Mouse (Mus musculus): ENCODE data around the gene Ralbp1. TPM values are rescaled to one million over a fixed set of nuclear protein-coding genes. Genes with fewer than 3 reads are reported as not detected.

Ralbp1 gene
- polyA plus RNA-seq, 1 experiment from 2014 or later, result 47.6 TPM

- peaks cover 4% of the 10 kb centered on the region for H3K36me3 ChIP-seq (ENCODE audit: control insufficient read depth, insufficient read depth, low read length)
- ATAC-seq (ENCODE audit: low FRiP score) (no peak), DNase-seq (ENCODE audit: low spot score) (no peak)
- no peaks in the 10 kb centered on the region for H3K4me1 ChIP-seq (replicated peaks; ENCODE audit: control insufficient read depth, insufficient read depth, low read length)
- H3K9ac ChIP-seq (ENCODE audit: low read depth, low read length), result no peak overlapping the region
- no peak overlapping the region for H3K4me2 ChIP-seq (replicated peaks; ENCODE audit: low read depth, low read length)
- 90% methylated on average over 5 of the region's 5 CpGs for WGBS
- no peaks in the 10 kb centered on the region for H3K9me3 ChIP-seq (ENCODE audit: control insufficient read depth, low read length)
- no peak overlapping the region for H3K4me3 ChIP-seq (ENCODE audit: low read depth, low read length)
- no peaks in the 10 kb centered on the region for H3K27me3 ChIP-seq (ENCODE audit: control insufficient read depth, insufficient read depth, low read length)
- H3K27ac ChIP-seq (ENCODE audit: low read depth, low read length), result no peak overlapping the region
Measured at GRCm38 (mm10) chr17:65867996-65868395, 17.6 kb downstream of the Ralbp1 start.

GRCm38 (mm10) chr17:65866201-65866600 is 19.4 kb downstream of the Ralbp1 start:
- 90% methylated on average over 3 of the region's 3 CpGs for WGBS
- no peak overlapping the region for H3K4me2 ChIP-seq (replicated peaks; ENCODE audit: low read depth, low read length)

GRCm38 (mm10) chr17:65865265-65865664 is 20.3 kb downstream of the Ralbp1 start:
- no peaks in the 10 kb centered on the region for H3K27me3 ChIP-seq (ENCODE audit: control insufficient read depth, insufficient read depth, low read length)
- no peaks in the 10 kb centered on the region for H3K9me3 ChIP-seq (ENCODE audit: control insufficient read depth, low read length)
- H3K4me2 ChIP-seq (replicated peaks; ENCODE audit: low read depth, low read length), result no peak overlapping the region
- no peak overlapping the region for H3K9ac ChIP-seq (ENCODE audit: low read depth, low read length)
- no peak overlapping the region for H3K4me3 ChIP-seq (ENCODE audit: low read depth, low read length)
- H3K36me3 ChIP-seq (ENCODE audit: control insufficient read depth, insufficient read depth, low read length), result peaks cover 4% of the 10 kb centered on the region
- no peaks in the 10 kb centered on the region for H3K4me1 ChIP-seq (replicated peaks; ENCODE audit: control insufficient read depth, insufficient read depth, low read length)
- no peak for ATAC-seq (ENCODE audit: low FRiP score)
- DNase-seq (ENCODE audit: low spot score), result no peak
- H3K27ac ChIP-seq (ENCODE audit: low read depth, low read length), result no peak overlapping the region

More at GRCm38 (mm10) chr17:65866201-65866600, 19.4 kb downstream of the Ralbp1 start:
- peaks cover 4% of the 10 kb centered on the region for H3K36me3 ChIP-seq (ENCODE audit: control insufficient read depth, insufficient read depth, low read length)
- no peaks in the 10 kb centered on the region for H3K9me3 ChIP-seq (ENCODE audit: control insufficient read depth, low read length)
- no peak overlapping the region for H3K27ac ChIP-seq (ENCODE audit: low read depth, low read length)
- no peaks in the 10 kb centered on the region for H3K27me3 ChIP-seq (ENCODE audit: control insufficient read depth, insufficient read depth, low read length)
- H3K9ac ChIP-seq (ENCODE audit: low read depth, low read length), result no peak overlapping the region
- no peak overlapping the region for H3K4me3 ChIP-seq (ENCODE audit: low read depth, low read length)
- ATAC-seq (ENCODE audit: low FRiP score), result no peak
- DNase-seq (ENCODE audit: low spot score), result no peak
- H3K4me1 ChIP-seq (replicated peaks; ENCODE audit: control insufficient read depth, insufficient read depth, low read length), result no peaks in the 10 kb centered on the region

GRCm38 (mm10) chr17:65864742-65865141 is 20.9 kb downstream of the Ralbp1 start:
- ATAC-seq (ENCODE audit: low FRiP score) (0 out of 2 replicates have a peak, but pooled peaks have one; percentile 22), DNase-seq (ENCODE audit: low spot score) (peak; percentile 69)
- H3K4me2 ChIP-seq (replicated peaks; ENCODE audit: low read depth, low read length), result no peak overlapping the region
- no peak overlapping the region for H3K9ac ChIP-seq (ENCODE audit: low read depth, low read length)
- WGBS, result 43% methylated on average over 4 of the region's 4 CpGs
- H3K36me3 ChIP-seq (ENCODE audit: control insufficient read depth, insufficient read depth, low read length), result peaks cover 4% of the 10 kb centered on the region
- no peaks in the 10 kb centered on the region for H3K27me3 ChIP-seq (ENCODE audit: control insufficient read depth, insufficient read depth, low read length)
- H3K4me1 ChIP-seq (replicated peaks; ENCODE audit: control insufficient read depth, insufficient read depth, low read length), result no peaks in the 10 kb centered on the region
- no peak overlapping the region for H3K27ac ChIP-seq (ENCODE audit: low read depth, low read length)
- no peaks in the 10 kb centered on the region for H3K9me3 ChIP-seq (ENCODE audit: control insufficient read depth, low read length)
- H3K4me3 ChIP-seq (ENCODE audit: low read depth, low read length), result no peak overlapping the region

- Histone ChIP-seq H3K4me3 (ENCODE audit: low read depth, low read length) (no peak overlapping the region), H3K9ac (ENCODE audit: low read depth, low read length) (no peak overlapping the region), H3K27ac (ENCODE audit: low read depth, low read length) (no peak overlapping the region), H3K4me2 (replicated peaks; ENCODE audit: low read depth, low read length) (no peak overlapping the region), H3K36me3 (ENCODE audit: control insufficient read depth, insufficient read depth, low read length) (peaks cover 4% of the 10 kb centered on the region), H3K4me1 (replicated peaks; ENCODE audit: control insufficient read depth, insufficient read depth, low read length) (no peaks in the 10 kb centered on the region), H3K9me3 (ENCODE audit: control insufficient read depth, low read length) (no peaks in the 10 kb centered on the region), H3K27me3 (ENCODE audit: control insufficient read depth, insufficient read depth, low read length) (no peaks in the 10 kb centered on the region)
- no peak for ATAC-seq (ENCODE audit: low FRiP score)
- no peak for DNase-seq (ENCODE audit: low spot score)
- 93% methylated on average over 12 of the region's 12 CpGs for WGBS
Measured at GRCm38 (mm10) chr17:65863830-65864229, 21.8 kb downstream of the Ralbp1 start.

GRCm38 (mm10) chr17:65862579-65862978 is 23.0 kb downstream of the Ralbp1 start:
- no peak for ATAC-seq (ENCODE audit: low FRiP score)
- Histone ChIP-seq H3K27ac (ENCODE audit: low read depth, low read length) (no peak overlapping the region), H3K4me2 (replicated peaks; ENCODE audit: low read depth, low read length) (no peak overlapping the region), H3K4me3 (ENCODE audit: low read depth, low read length) (no peak overlapping the region), H3K27me3 (ENCODE audit: control insufficient read depth, insufficient read depth, low read length) (no peaks in the 10 kb centered on the region), H3K4me1 (replicated peaks; ENCODE audit: control insufficient read depth, insufficient read depth, low read length) (no peaks in the 10 kb centered on the region), H3K36me3 (ENCODE audit: control insufficient read depth, insufficient read depth, low read length) (peaks cover 4% of the 10 kb centered on the region), H3K9ac (ENCODE audit: low read depth, low read length) (no peak overlapping the region), H3K9me3 (ENCODE audit: control insufficient read depth, low read length) (no peaks in the 10 kb centered on the region)
- DNase-seq (ENCODE audit: low spot score), result peak; percentile 64
- WGBS, result 55% methylated on average over 4 of the region's 4 CpGs

- no peak overlapping the region for H3K4me3 ChIP-seq (ENCODE audit: low read depth, low read length)
- H3K27me3 ChIP-seq (ENCODE audit: control insufficient read depth, insufficient read depth, low read length), result no peaks in the 10 kb centered on the region
- no peaks in the 10 kb centered on the region for H3K9me3 ChIP-seq (ENCODE audit: control insufficient read depth, low read length)
- ATAC-seq (ENCODE audit: low FRiP score) (no peak), DNase-seq (ENCODE audit: low spot score) (no peak)
- H3K4me1 ChIP-seq (replicated peaks; ENCODE audit: control insufficient read depth, insufficient read depth, low read length), result no peaks in the 10 kb centered on the region
- no peak overlapping the region for H3K27ac ChIP-seq (ENCODE audit: low read depth, low read length)
- no peaks in the 10 kb centered on the region; the same call in 1 of the 2 replicates for H3K36me3 ChIP-seq (ENCODE audit: control insufficient read depth, insufficient read depth, low read length)
- H3K9ac ChIP-seq (ENCODE audit: low read depth, low read length), result no peak overlapping the region
- WGBS, result 93% methylated on average over 4 of the region's 4 CpGs
- H3K4me2 ChIP-seq (replicated peaks; ENCODE audit: low read depth, low read length), result no peak overlapping the region
Measured at GRCm38 (mm10) chr17:65857617-65858016, 28.0 kb downstream of the Ralbp1 start.

- H3K4me2 ChIP-seq (replicated peaks; ENCODE audit: low read depth, low read length), result no peak overlapping the region
- WGBS, result 93% methylated on average over 4 of the region's 4 CpGs
Measured at GRCm38 (mm10) chr17:65854006-65854405, 31.6 kb downstream of the Ralbp1 start.

GRCm38 (mm10) chr17:65853326-65853725 is 32.3 kb downstream of the Ralbp1 start:
- H3K36me3 ChIP-seq (ENCODE audit: control insufficient read depth, insufficient read depth, low read length), result peaks cover 9% of the 10 kb centered on the region
- H3K9me3 ChIP-seq (ENCODE audit: control insufficient read depth, low read length), result no peaks in the 10 kb centered on the region
- no peak overlapping the region for H3K4me3 ChIP-seq (ENCODE audit: low read depth, low read length)
- ATAC-seq (ENCODE audit: low FRiP score) (no peak), DNase-seq (ENCODE audit: low spot score) (no peak)
- WGBS, result 86% methylated on average over 6 of the region's 6 CpGs
- H3K4me1 ChIP-seq (replicated peaks; ENCODE audit: control insufficient read depth, insufficient read depth, low read length), result no peaks in the 10 kb centered on the region
- H3K9ac ChIP-seq (ENCODE audit: low read depth, low read length), result no peak overlapping the region
- no peaks in the 10 kb centered on the region for H3K27me3 ChIP-seq (ENCODE audit: control insufficient read depth, insufficient read depth, low read length)
- H3K27ac ChIP-seq (ENCODE audit: low read depth, low read length), result no peak overlapping the region
- H3K4me2 ChIP-seq (replicated peaks; ENCODE audit: low read depth, low read length), result no peak overlapping the region

More at GRCm38 (mm10) chr17:65854006-65854405, 31.6 kb downstream of the Ralbp1 start:
- Histone ChIP-seq H3K4me3 (ENCODE audit: low read depth, low read length) (no peak overlapping the region), H3K27ac (ENCODE audit: low read depth, low read length) (no peak overlapping the region), H3K36me3 (ENCODE audit: control insufficient read depth, insufficient read depth, low read length) (peaks cover 9% of the 10 kb centered on the region), H3K9me3 (ENCODE audit: control insufficient read depth, low read length) (no peaks in the 10 kb centered on the region), H3K9ac (ENCODE audit: low read depth, low read length) (no peak overlapping the region), H3K27me3 (ENCODE audit: control insufficient read depth, insufficient read depth, low read length) (no peaks in the 10 kb centered on the region), H3K4me1 (replicated peaks; ENCODE audit: control insufficient read depth, insufficient read depth, low read length) (no peaks in the 10 kb centered on the region)
- ATAC-seq (ENCODE audit: low FRiP score), result no peak
- DNase-seq (ENCODE audit: low spot score), result no peak
